Comparison of ENCODE assay signal across 30 mouse cellular contexts in the genomic region with DNA sequence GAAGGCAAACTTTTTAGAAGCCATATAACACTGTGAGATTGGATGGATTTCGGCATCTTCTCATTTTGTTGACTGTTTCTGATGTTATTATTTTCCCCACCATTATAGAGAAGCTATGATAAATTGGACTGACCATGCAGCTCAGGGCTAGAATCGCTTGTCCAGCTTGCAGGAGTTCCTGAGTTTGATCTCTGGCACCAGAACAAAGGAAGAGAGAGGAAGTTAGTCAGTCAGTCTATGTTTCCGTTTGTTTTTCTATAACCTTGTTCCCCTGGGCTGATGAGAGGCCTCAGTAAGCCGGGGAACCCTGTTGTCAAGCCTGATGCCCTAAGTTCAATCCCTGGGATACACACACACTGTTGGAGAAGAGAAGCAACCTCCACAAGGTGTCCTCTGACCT.
DNase-seq lines count a peak whose midpoint lies in the region; ATAC-seq lines count a peak whose summit lies in the region.
"Had no signal": no experiment of that assay in that cellular context is flagged by ENCODE, and none has a peak within 500 bp of the region (broad histone marks: within the 10 kb centered on the region; RNA-seq: fewer than 3 reads in every experiment).

No protein-coding gene starts in this region.

- no peak for DNase-seq in lung, adult 18-20 months
- DNase-seq in 3T3-L1 (ENCODE audit: low read depth, low spot score) = peak; percentile 51
- peak; percentile 48 for DNase-seq in embryonic facial prominence, embryonic 14.5 days (ENCODE audit: low spot score)
- no peak for DNase-seq in cerebellum, postnatal 4 days (ENCODE audit: low spot score in 2 of 2)
- no peak for DNase-seq in heart, adult 11 months
- DNase-seq: adrenal gland, adult 2 months; adrenal gland, postnatal 36 days; B cell, adult 2 months; cerebellum, adult 18-20 months; cerebellum, postnatal 10 days; gastrocnemius, postnatal 25 days; heart, adult 2 months; heart, postnatal 10 days; kidney, adult 8-10 months; layer of hippocampus, adult 9-11 months; liver; right cerebral cortex, adult 18-20 months; spleen, adult 18-20 months; thymus, postnatal 4 days had no signal

- ATAC-seq in intestine, embryonic 15.5 days = no peak
- ATAC-seq in intestine, embryonic 16.5 days = no peak
- ATAC-seq in lung, embryonic 15.5 days (ENCODE audit: borderline replicate concordance, extremely low read depth, low FRiP score, low TSS enrichment) = peak; percentile 20; the same call in 1 of the 2 replicates
- ATAC-seq in embryonic facial prominence, embryonic 14.5 days (ENCODE audit: low read depth) = no peak
- ATAC-seq: activated CD4-positive, CD25-positive, alpha-beta regulatory T cell, adult 4 months; forebrain, embryonic 15.5 days; midbrain, embryonic 15.5 days had no signal

- H3K4me3 ChIP-seq in intestine, embryonic 15.5 days (replicated peaks) = no peak overlapping the region
- no peak overlapping the region for H3K4me3 ChIP-seq in intestine, embryonic 16.5 days (ENCODE audit: low read length)
- H3K4me3 ChIP-seq in lung, embryonic 15.5 days = no peak overlapping the region
- no peak overlapping the region for H3K4me3 ChIP-seq in embryonic facial prominence, embryonic 14.5 days (ENCODE audit: low read depth, low read length)
- H3K4me3 ChIP-seq: forebrain, embryonic 10.5 days; forebrain, embryonic 15.5 days; heart, adult 2 months; heart, embryonic 13.5 days; midbrain, embryonic 15.5 days; neural tube, embryonic 12.5 days had no signal

- H3K4me1 ChIP-seq in intestine, embryonic 15.5 days (replicated peaks) = 0 out of 2 replicates have a peak, but pooled peaks cover 7% of the 10 kb centered on the region
- H3K4me1 ChIP-seq in intestine, embryonic 16.5 days (ENCODE audit: control insufficient read depth, insufficient read depth, low read length) = no peaks in the 10 kb centered on the region
- peaks cover 32% of the 10 kb centered on the region for H3K4me1 ChIP-seq in lung, embryonic 15.5 days
- peaks cover 3% of the 10 kb centered on the region for H3K4me1 ChIP-seq in embryonic facial prominence, embryonic 14.5 days (ENCODE audit: control insufficient read depth, insufficient read depth, low read length)
- H3K4me1 ChIP-seq: forebrain, embryonic 10.5 days; forebrain, embryonic 15.5 days; heart, embryonic 13.5 days; midbrain, embryonic 15.5 days; neural tube, embryonic 12.5 days had no signal

- peak overlapping the region; percentile 18; the same call in 1 of the 2 replicates for H3K27ac ChIP-seq in intestine, embryonic 15.5 days
- no peak overlapping the region for H3K27ac ChIP-seq in intestine, embryonic 16.5 days (ENCODE audit: low read length)
- H3K27ac ChIP-seq in lung, embryonic 15.5 days = peak overlapping the region; percentile 61
- H3K27ac ChIP-seq in embryonic facial prominence, embryonic 14.5 days (replicated peaks; ENCODE audit: low read depth, low read length) = 0 out of 2 replicates have a peak overlapping the region, but pooled peaks have one; percentile 40
- H3K27ac ChIP-seq: forebrain, embryonic 10.5 days; forebrain, embryonic 15.5 days; heart, adult 2 months; heart, embryonic 13.5 days; hindbrain, embryonic 14.5 days; liver, embryonic 14.5 days; midbrain, embryonic 15.5 days; neural tube, embryonic 12.5 days had no signal

- 37% methylated on average over 4 of the region's 4 CpGs for WGBS in intestine, embryonic 15.5 days
- WGBS in intestine, embryonic 16.5 days = 53% methylated on average over 4 of the region's 4 CpGs
- WGBS in lung, embryonic 15.5 days = 32% methylated on average over 4 of the region's 4 CpGs
- 63% methylated on average over 4 of the region's 4 CpGs for WGBS in embryonic facial prominence, embryonic 14.5 days

- no peaks in the 10 kb centered on the region for H3K27me3 ChIP-seq in intestine, embryonic 15.5 days (replicated peaks)
- H3K27me3 ChIP-seq in intestine, embryonic 16.5 days (replicated peaks; ENCODE audit: control insufficient read depth, insufficient read depth, low read length) = no peaks in the 10 kb centered on the region
- no peaks in the 10 kb centered on the region for H3K27me3 ChIP-seq in lung, embryonic 15.5 days
- H3K27me3 ChIP-seq in embryonic facial prominence, embryonic 14.5 days (replicated peaks; ENCODE audit: control insufficient read depth, insufficient read depth, low read length) = no peaks in the 10 kb centered on the region
- H3K27me3 ChIP-seq: forebrain, embryonic 15.5 days; heart, embryonic 13.5 days; midbrain, embryonic 15.5 days; neural tube, embryonic 12.5 days had no signal

- no peak overlapping the region for H3K4me2 ChIP-seq in intestine, embryonic 15.5 days (replicated peaks)
- H3K4me2 ChIP-seq in intestine, embryonic 16.5 days (ENCODE audit: low read depth, low read length) = no peak overlapping the region
- H3K4me2 ChIP-seq in lung, embryonic 15.5 days = no peak overlapping the region
- no peak overlapping the region for H3K4me2 ChIP-seq in embryonic facial prominence, embryonic 14.5 days (ENCODE audit: low read depth, low read length)
- H3K4me2 ChIP-seq: forebrain, embryonic 15.5 days; heart, embryonic 13.5 days; hindbrain, embryonic 14.5 days; midbrain, embryonic 15.5 days; neural tube, embryonic 12.5 days had no signal

- no peak overlapping the region for H3K9ac ChIP-seq in intestine, embryonic 15.5 days
- H3K9ac ChIP-seq in intestine, embryonic 16.5 days (ENCODE audit: low read depth, low read length) = no peak overlapping the region
- no peak overlapping the region for H3K9ac ChIP-seq in lung, embryonic 15.5 days
- H3K9ac ChIP-seq in embryonic facial prominence, embryonic 14.5 days (ENCODE audit: low read depth, low read length) = no peak overlapping the region
- H3K9ac ChIP-seq: forebrain, embryonic 15.5 days; heart, embryonic 13.5 days; hindbrain, embryonic 14.5 days; liver, embryonic 14.5 days; midbrain, embryonic 15.5 days; neural tube, embryonic 12.5 days had no signal

- no peaks in the 10 kb centered on the region for H3K9me3 ChIP-seq in intestine, embryonic 15.5 days
- no peaks in the 10 kb centered on the region for H3K9me3 ChIP-seq in intestine, embryonic 16.5 days (ENCODE audit: control insufficient read depth, low read length)
- no peaks in the 10 kb centered on the region for H3K9me3 ChIP-seq in lung, embryonic 15.5 days
- H3K9me3 ChIP-seq in embryonic facial prominence, embryonic 14.5 days (ENCODE audit: control insufficient read depth, low read length) = 0 out of 2 replicates have a peak, but pooled peaks cover 5% of the 10 kb centered on the region
- H3K9me3 ChIP-seq: forebrain, embryonic 10.5 days; forebrain, embryonic 15.5 days; heart, embryonic 13.5 days; midbrain, embryonic 15.5 days; neural tube, embryonic 12.5 days had no signal

- H3K36me3 ChIP-seq in intestine, embryonic 15.5 days = no peaks in the 10 kb centered on the region
- H3K36me3 ChIP-seq in intestine, embryonic 16.5 days (ENCODE audit: control insufficient read depth, insufficient read depth, low read length) = no peaks in the 10 kb centered on the region
- 0 out of 2 replicates have a peak, but pooled peaks cover 4% of the 10 kb centered on the region for H3K36me3 ChIP-seq in lung, embryonic 15.5 days
- H3K36me3 ChIP-seq in embryonic facial prominence, embryonic 14.5 days (ENCODE audit: control insufficient read depth, insufficient read depth, low read length) = no peaks in the 10 kb centered on the region
- H3K36me3 ChIP-seq: forebrain, embryonic 10.5 days; forebrain, embryonic 15.5 days; heart, embryonic 13.5 days; midbrain, embryonic 15.5 days; neural tube, embryonic 12.5 days had no signal

Comparison
In these comparisons a context has a peak if more than half of its experiments do, and no peak if none do; other contexts are left out.
1. DNase-seq: peak in 3T3-L1 (single experiment) and embryonic facial prominence, embryonic 14.5 days (single experiment); none in lung, adult 18-20 months (0 of 2), cerebellum, postnatal 4 days (0 of 2) and heart, adult 11 months (single experiment).